Mouse (Mus musculus): ENCODE measurements at regions not wholly inside any gene's neighbourhood (a gene's known extent, or its start where the extent isn't known, plus 50 kb on each side); places are given as distances from the start of the nearest gene placed in this dataset.

DNA sequence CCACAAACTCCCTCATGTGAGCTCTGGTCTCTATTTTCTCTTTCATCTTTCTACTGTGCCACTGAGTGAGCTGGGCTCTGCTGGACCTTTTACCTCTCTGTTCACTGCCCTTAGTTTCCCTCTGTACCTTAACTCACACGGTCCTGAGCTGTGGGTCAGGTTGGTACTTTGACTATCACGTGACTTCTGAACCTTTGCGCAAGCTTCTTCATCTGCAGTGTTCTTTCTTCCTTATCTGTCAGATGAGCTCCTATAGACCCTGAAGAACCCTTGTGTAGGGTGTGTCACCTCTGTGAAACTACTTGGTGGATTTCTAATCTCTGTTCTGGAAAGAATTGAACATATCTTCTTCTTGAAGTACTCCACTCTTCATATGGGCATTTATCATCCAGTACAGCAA, 279.3 kb downstream of the Rps24 start:
- 75% methylated on average over 3 of the region's 3 CpGs for WGBS
- no peak for ATAC-seq (ENCODE audit: low read depth)
- Histone ChIP-seq H3K36me3 (ENCODE audit: control insufficient read depth, insufficient read depth, low read length) (no peaks in the 10 kb centered on the region), H3K27me3 (ENCODE audit: control insufficient read depth, insufficient read depth, low read depth, low read length) (no peaks in the 10 kb centered on the region), H3K9me3 (ENCODE audit: control insufficient read depth, low read length) (no peaks in the 10 kb centered on the region), H3K4me2 (ENCODE audit: low read depth, low read length) (no peak overlapping the region), H3K4me1 (replicated peaks; ENCODE audit: control insufficient read depth, insufficient read depth, low read length) (no peaks in the 10 kb centered on the region), H3K4me3 (ENCODE audit: low read length) (no peak overlapping the region), H3K27ac (ENCODE audit: low read length) (no peak overlapping the region), H3K9ac (ENCODE audit: low read length) (no peak overlapping the region)

- H3K4me2 ChIP-seq (ENCODE audit: low read depth, low read length) = no peak overlapping the region
- H3K9ac ChIP-seq (ENCODE audit: low read length) = no peak overlapping the region
- H3K9me3 ChIP-seq (ENCODE audit: control insufficient read depth, low read length) = no peaks in the 10 kb centered on the region
- ATAC-seq (ENCODE audit: low read depth) = no peak
- no peak overlapping the region for H3K27ac ChIP-seq (ENCODE audit: low read length)
- H3K4me3 ChIP-seq (ENCODE audit: low read length) = no peak overlapping the region
- no peaks in the 10 kb centered on the region for H3K4me1 ChIP-seq (replicated peaks; ENCODE audit: control insufficient read depth, insufficient read depth, low read length)
- no peaks in the 10 kb centered on the region for H3K36me3 ChIP-seq (ENCODE audit: control insufficient read depth, insufficient read depth, low read length)
- 34% methylated on average over 2 of the region's 2 CpGs for WGBS
- no peaks in the 10 kb centered on the region for H3K27me3 ChIP-seq (ENCODE audit: control insufficient read depth, insufficient read depth, low read depth, low read length)
Observed at GRCm38 (mm10) chr14:24766690-24767089, 279.8 kb downstream of the Rps24 start.

- Histone ChIP-seq H3K36me3 (ENCODE audit: control insufficient read depth, insufficient read depth, low read length) (no peaks in the 10 kb centered on the region), H3K4me1 (replicated peaks; ENCODE audit: control insufficient read depth, insufficient read depth, low read length) (no peaks in the 10 kb centered on the region), H3K4me3 (ENCODE audit: low read length) (no peak overlapping the region), H3K27ac (ENCODE audit: low read length) (no peak overlapping the region), H3K27me3 (ENCODE audit: control insufficient read depth, insufficient read depth, low read depth, low read length) (no peaks in the 10 kb centered on the region), H3K9ac (ENCODE audit: low read length) (no peak overlapping the region), H3K4me2 (ENCODE audit: low read depth, low read length) (no peak overlapping the region), H3K9me3 (ENCODE audit: control insufficient read depth, low read length) (no peaks in the 10 kb centered on the region)
- 69% methylated on average over 5 of the region's 5 CpGs for WGBS
- no peak for ATAC-seq (ENCODE audit: low read depth)
Observed at GRCm38 (mm10) chr14:24767316-24767715, 280.4 kb downstream of the Rps24 start.

- no peak for ATAC-seq (ENCODE audit: low read depth)
- Histone ChIP-seq H3K27ac (ENCODE audit: low read length) (no peak overlapping the region), H3K9me3 (ENCODE audit: control insufficient read depth, low read length) (no peaks in the 10 kb centered on the region), H3K27me3 (ENCODE audit: control insufficient read depth, insufficient read depth, low read depth, low read length) (no peaks in the 10 kb centered on the region), H3K36me3 (ENCODE audit: control insufficient read depth, insufficient read depth, low read length) (no peaks in the 10 kb centered on the region), H3K4me3 (ENCODE audit: low read length) (no peak overlapping the region), H3K4me1 (replicated peaks; ENCODE audit: control insufficient read depth, insufficient read depth, low read length) (no peaks in the 10 kb centered on the region), H3K9ac (ENCODE audit: low read length) (no peak overlapping the region), H3K4me2 (ENCODE audit: low read depth, low read length) (no peak overlapping the region)
- 78% methylated on average over 5 of the region's 5 CpGs for WGBS
Observed at GRCm38 (mm10) chr14:24767964-24768363, 281.0 kb downstream of the Rps24 start.

GRCm38 (mm10) chr14:24769451-24769850, 282.5 kb downstream of the Rps24 start:
- 38% methylated on average over 3 of the region's 3 CpGs for WGBS
- Histone ChIP-seq H3K4me3 (ENCODE audit: low read length) (no peak overlapping the region), H3K9me3 (ENCODE audit: control insufficient read depth, low read length) (no peaks in the 10 kb centered on the region), H3K4me2 (ENCODE audit: low read depth, low read length) (no peak overlapping the region), H3K36me3 (ENCODE audit: control insufficient read depth, insufficient read depth, low read length) (no peaks in the 10 kb centered on the region), H3K27ac (ENCODE audit: low read length) (no peak overlapping the region), H3K27me3 (ENCODE audit: control insufficient read depth, insufficient read depth, low read depth, low read length) (no peaks in the 10 kb centered on the region), H3K9ac (ENCODE audit: low read length) (no peak overlapping the region), H3K4me1 (replicated peaks; ENCODE audit: control insufficient read depth, insufficient read depth, low read length) (no peaks in the 10 kb centered on the region)
- no peak for ATAC-seq (ENCODE audit: low read depth)

DNA sequence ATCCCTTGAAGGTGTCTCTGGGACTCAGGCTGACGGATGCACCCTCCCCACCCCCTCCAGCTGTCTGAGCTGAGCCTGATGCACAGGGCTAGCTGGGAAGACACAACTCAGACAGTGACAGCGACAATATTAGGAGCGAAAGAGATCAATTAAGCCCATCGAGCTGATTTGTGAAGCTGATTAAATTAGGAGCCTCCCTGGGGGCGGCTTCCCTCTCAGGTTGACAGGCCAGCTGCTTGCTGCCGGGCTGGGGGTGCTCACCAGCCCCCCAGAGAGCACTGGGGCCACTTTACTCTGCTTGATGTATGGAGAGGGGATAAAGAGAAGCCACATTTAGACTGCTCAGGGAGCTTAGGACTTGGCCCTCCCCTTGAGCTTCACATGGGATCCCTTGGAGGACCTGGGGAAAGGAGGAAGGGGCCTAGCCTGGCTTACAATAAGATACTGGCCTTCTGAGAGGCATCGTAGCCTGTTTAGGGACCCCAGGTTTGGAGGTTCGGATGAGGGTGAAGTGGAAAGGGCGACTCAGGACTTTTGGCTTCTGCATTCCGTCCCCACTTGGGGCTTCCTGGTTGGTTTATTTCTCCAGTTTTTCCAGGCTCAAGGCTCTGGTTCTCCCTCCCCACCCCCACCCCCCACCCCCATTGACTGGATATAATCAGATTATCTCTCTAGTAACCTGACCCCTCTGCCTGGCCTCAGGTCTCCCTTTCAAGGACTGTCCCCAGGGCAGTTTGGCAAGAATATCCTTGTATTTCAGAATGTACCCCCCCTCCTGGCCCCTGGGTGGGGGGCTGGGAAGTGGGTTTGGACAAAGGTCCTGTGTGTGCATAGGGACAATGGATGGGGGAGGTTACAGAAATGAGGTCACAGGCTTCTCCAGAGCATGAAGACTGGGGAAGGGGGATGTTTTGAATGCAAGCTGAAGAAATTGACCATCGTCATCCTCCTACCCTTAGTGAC, 283.4 kb downstream of the Rps24 start:
- no peak overlapping the region for H3K4me2 ChIP-seq (ENCODE audit: low read depth, low read length)
- WGBS = 41% methylated on average over 11 of the region's 11 CpGs
- no peaks in the 10 kb centered on the region for H3K27me3 ChIP-seq (ENCODE audit: control insufficient read depth, insufficient read depth, low read depth, low read length)
- H3K4me1 ChIP-seq (replicated peaks; ENCODE audit: control insufficient read depth, insufficient read depth, low read length) = no peaks in the 10 kb centered on the region
- no peak for ATAC-seq (ENCODE audit: low read depth)
- no peak overlapping the region for H3K9ac ChIP-seq (ENCODE audit: low read length)
- H3K27ac ChIP-seq (ENCODE audit: low read length) = no peak overlapping the region
- H3K4me3 ChIP-seq (ENCODE audit: low read length) = no peak overlapping the region
- H3K36me3 ChIP-seq (ENCODE audit: control insufficient read depth, insufficient read depth, low read length) = no peaks in the 10 kb centered on the region
- H3K9me3 ChIP-seq (ENCODE audit: control insufficient read depth, low read length) = no peaks in the 10 kb centered on the region

- no peak overlapping the region for H3K27ac ChIP-seq (ENCODE audit: low read length)
Observed at GRCm38 (mm10) chr14:24771663-24772062, 284.7 kb downstream of the Rps24 start.

DNA sequence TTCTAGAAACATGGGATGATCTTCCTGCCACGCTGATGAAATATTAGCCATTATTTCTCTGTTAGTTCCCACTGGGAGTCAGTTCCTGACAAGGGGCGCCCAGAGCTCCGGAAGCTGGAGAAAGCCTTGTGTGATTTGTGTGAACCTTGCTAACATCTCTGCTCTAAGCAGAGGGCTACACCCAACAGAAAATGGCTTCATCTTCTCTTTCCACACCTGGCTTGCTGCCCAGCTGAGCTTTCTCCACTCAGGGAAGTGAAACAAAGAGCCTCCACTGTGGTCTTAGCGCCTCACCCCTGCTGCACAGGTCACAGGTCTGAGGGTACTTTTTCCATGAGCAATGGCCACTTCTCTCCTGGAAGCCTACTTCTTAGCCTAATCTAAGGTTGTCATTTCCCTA, 285.2 kb downstream of the Rps24 start:
- WGBS = 62% methylated on average over 4 of the region's 4 CpGs
- Histone ChIP-seq H3K4me3 (ENCODE audit: low read length) (no peak overlapping the region), H3K27ac (ENCODE audit: low read length) (no peak overlapping the region), H3K9ac (ENCODE audit: low read length) (no peak overlapping the region), H3K9me3 (ENCODE audit: control insufficient read depth, low read length) (no peaks in the 10 kb centered on the region), H3K4me1 (replicated peaks; ENCODE audit: control insufficient read depth, insufficient read depth, low read length) (no peaks in the 10 kb centered on the region), H3K27me3 (ENCODE audit: control insufficient read depth, insufficient read depth, low read depth, low read length) (no peaks in the 10 kb centered on the region), H3K36me3 (ENCODE audit: control insufficient read depth, insufficient read depth, low read length) (no peaks in the 10 kb centered on the region), H3K4me2 (ENCODE audit: low read depth, low read length) (no peak overlapping the region)
- ATAC-seq (ENCODE audit: low read depth) = no peak

More at GRCm38 (mm10) chr14:24771663-24772062, 284.7 kb downstream of the Rps24 start:
- no peak overlapping the region for H3K9ac ChIP-seq (ENCODE audit: low read length)
- H3K4me3 ChIP-seq (ENCODE audit: low read length) = no peak overlapping the region
- H3K36me3 ChIP-seq (ENCODE audit: control insufficient read depth, insufficient read depth, low read length) = no peaks in the 10 kb centered on the region
- no peaks in the 10 kb centered on the region for H3K4me1 ChIP-seq (replicated peaks; ENCODE audit: control insufficient read depth, insufficient read depth, low read length)
- WGBS = 64% methylated on average over 1 of the region's 1 CpGs
- H3K4me2 ChIP-seq (ENCODE audit: low read depth, low read length) = no peak overlapping the region
- no peaks in the 10 kb centered on the region for H3K9me3 ChIP-seq (ENCODE audit: control insufficient read depth, low read length)
- ATAC-seq (ENCODE audit: low read depth) = no peak
- H3K27me3 ChIP-seq (ENCODE audit: control insufficient read depth, insufficient read depth, low read depth, low read length) = no peaks in the 10 kb centered on the region

- peak overlapping the region; percentile 71 for H3K4me2 ChIP-seq (ENCODE audit: low read depth, low read length)
- H3K4me3 ChIP-seq (ENCODE audit: low read length) = peak overlapping the region; percentile 54
- 1% methylated on average over 30 of the region's 39 CpGs for WGBS
- H3K27ac ChIP-seq (ENCODE audit: low read length) = peak overlapping the region; percentile 86
- H3K36me3 ChIP-seq (ENCODE audit: control insufficient read depth, insufficient read depth, low read length) = no peaks in the 10 kb centered on the region
- H3K9me3 ChIP-seq (ENCODE audit: control insufficient read depth, low read length) = no peaks in the 10 kb centered on the region
- H3K9ac ChIP-seq (ENCODE audit: low read length) = peak overlapping the region; percentile 68
- peak; percentile 97 for ATAC-seq (ENCODE audit: low read depth)
- H3K4me1 ChIP-seq (replicated peaks; ENCODE audit: control insufficient read depth, insufficient read depth, low read length) = peaks cover 10% of the 10 kb centered on the region
- H3K27me3 ChIP-seq (ENCODE audit: control insufficient read depth, insufficient read depth, low read depth, low read length) = no peaks in the 10 kb centered on the region
Observed at GRCm38 (mm10) chr14:24778748-24779630, 292.1 kb downstream of the Rps24 start.
